Mouse (Mus musculus) T-helper 1 cell (primary cell): Measurements from ENCODE around the gene Trim39.
"Not testable (repeated sequence)": the region's sequence is repeated elsewhere in the genome, so short reads cannot be mapped to it uniquely, and the experiment has no call there.

ENCODE experiments used
- in situ Hi-C: fragments of 300-600 bp; cut with MboI, MseI; formaldehyde crosslinking; loops from one replicate; pipeline ENCODE4 v1.15.1; 2025; ENCODE audit warnings: high pct_unique_total_duplicates

The Trim39 gene

DNA sequence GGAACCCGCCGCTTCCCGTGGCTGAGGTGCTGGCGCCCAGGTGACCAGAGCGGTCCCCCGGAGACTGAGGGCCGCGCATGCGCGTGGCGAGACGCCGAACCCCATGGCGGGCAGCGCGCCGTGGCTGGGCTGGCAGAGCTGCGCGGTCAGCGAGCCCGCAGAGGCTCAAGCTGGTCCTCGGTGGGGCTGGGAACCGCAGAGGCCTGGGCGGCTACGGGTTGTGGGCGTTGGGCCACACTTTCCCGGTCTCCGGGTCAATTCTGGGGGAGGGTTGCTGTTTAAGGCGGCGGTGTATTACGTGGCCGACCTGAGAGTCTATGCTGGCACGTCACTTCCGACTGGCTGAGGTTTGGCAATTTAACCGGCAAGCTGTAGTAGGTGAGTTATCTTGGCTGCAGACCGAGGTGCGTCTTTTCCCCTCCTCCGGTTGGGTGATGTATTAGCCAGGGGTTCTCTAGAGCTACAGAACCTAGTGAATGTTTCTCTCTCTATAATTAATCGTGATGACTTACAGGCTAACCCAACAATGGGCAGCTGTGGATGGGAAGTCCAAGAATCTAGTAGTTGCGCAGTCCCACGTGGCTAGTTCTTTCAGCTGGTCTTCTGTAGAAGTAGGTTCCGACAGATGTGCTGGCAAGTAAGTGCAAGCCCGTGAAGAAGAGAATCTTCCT, at the start of gene Trim39:
Trim39 (minus strand) TSS at position 662 of the 671 bp plus-strand sequence.
- in situ Hi-C loops = no loop called here

GRCm38 (mm10) chr17:36315689-36316253, 43.7 kb upstream of the Trim39 start:
- in situ Hi-C loops = loop anchor here (5.0 kb wide), 1 partner anchor 42 kb away; no protein-coding TSS in a partner anchor

- in situ Hi-C loops = loop anchor here (5.0 kb wide), 1 partner anchor 42 kb away; no protein-coding TSS in a partner anchor
Observed at GRCm38 (mm10) chr17:36315041-36315688, 43.1 kb upstream of the Trim39 start.

- in situ Hi-C loops = loop anchor here (5.0 kb wide), 1 partner anchor 103 kb away; no protein-coding TSS in a partner anchor
Observed at GRCm38 (mm10) chr17:36314511-36314910, 42.5 kb upstream of the Trim39 start.

GRCm38 (mm10) chr17:36309293-36309692, 37.2 kb upstream of the Trim39 start:
- in situ Hi-C loops = no loop called here

- in situ Hi-C loops = not testable (repeated sequence)
Observed at GRCm38 (mm10) chr17:36308855-36309254, 36.8 kb upstream of the Trim39 start.

GRCm38 (mm10) chr17:36286390-36286789, 14.3 kb upstream of the Trim39 start, which contains the start of gene H2-M10.2:
Gene H2-M10.2 (minus strand): TSS chr17:36286490.
- in situ Hi-C loops = no loop called here

- in situ Hi-C loops = loop anchor here (5.0 kb wide), 1 partner anchor 41 kb away; no protein-coding TSS in a partner anchor
Observed at GRCm38 (mm10) chr17:36281521-36282245, 9.6 kb upstream of the Trim39 start.

DNA sequence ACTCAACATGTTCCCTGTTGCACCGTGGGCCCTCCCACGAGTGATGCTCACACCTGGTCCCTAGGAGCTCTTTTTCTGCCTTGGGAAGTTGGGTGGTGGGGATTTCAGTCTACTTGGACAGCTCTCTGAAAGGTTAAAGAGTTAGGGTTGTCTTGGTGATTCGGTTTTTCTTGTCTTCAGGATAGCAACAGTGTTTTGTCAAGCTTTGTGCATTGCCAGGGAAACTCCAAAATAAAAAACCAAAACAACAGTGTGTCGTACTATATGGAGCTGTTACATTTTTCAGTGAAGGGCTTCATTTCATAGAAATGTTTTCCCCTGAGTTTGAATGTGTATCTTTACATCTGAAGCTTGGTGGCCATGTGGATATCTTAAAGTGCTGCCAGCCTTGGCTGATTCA, 2.7 kb upstream of the Trim39 start:
- in situ Hi-C loops = no loop called here

- in situ Hi-C loops = no loop called here
Observed at GRCm38 (mm10) chr17:36273796-36274195, 1.7 kb upstream of the Trim39 start.

- in situ Hi-C loops = no loop called here
Observed at GRCm38 (mm10) chr17:36272643-36273366, 758 bp upstream of the Trim39 start.

- in situ Hi-C loops = no loop called here
Observed at GRCm38 (mm10) chr17:36270956-36271585, 976 bp downstream of the Trim39 start.

GRCm38 (mm10) chr17:36265834-36266233, 6.2 kb downstream of the Trim39 start:
- in situ Hi-C loops = no loop called here

DNA sequence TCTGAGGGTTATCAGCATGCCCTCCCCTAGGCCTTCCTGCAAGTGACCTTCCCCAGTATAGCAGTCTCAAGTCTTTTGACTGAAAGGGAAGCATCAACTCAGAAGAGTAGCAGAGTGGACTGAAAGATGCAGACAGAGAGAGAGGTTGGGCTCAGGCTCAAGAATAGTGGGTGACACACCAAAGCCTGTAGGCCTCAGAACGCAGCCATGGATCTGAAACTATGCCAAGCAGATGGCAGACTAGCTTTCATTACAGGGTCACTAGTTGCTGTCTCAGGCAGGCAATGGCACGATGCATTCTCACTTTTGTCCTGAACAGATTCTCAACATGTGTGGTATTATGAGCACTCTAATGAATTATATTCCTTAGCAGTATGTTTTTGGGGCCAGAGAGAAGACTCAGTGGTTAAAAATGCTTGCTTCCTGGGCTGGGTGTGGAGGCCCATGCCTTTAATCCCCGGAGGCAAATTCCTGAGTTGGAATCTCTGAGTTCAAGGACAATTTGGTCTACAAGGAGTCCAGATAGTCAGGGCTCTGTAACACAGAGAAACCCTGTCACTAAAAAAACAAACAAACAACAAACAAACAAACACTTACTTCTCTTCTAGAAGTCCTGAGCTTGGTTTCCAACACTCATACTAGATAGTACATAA, 7.6 kb downstream of the Trim39 start:
- in situ Hi-C loops = no loop called here

- in situ Hi-C loops = no loop called here
Observed at GRCm38 (mm10) chr17:36261511-36262166, 10.4 kb downstream of the Trim39 start.

DNA sequence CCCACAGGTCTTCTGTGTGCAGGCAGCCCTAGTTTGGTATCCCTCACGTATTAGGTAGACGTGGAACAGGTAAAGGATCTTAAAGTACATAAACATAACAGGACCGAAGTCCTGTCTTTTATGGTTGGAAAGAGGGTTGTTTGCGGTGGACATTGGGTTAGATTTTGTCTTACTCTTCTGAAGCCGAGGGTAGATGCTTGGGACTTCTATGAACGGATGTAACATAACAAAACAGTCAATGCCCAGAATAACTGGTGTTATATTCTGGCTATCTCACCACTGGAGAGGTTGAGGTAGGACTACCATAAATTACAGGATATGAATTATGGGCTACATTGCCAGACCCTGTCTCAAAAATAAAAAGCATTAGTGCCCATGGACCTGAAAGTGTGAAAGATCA, 14.1 kb downstream of the Trim39 start, which contains the start of gene Rpp21:
Rpp21 (minus strand) TSS at position 101 of the 400 bp plus-strand sequence.
- in situ Hi-C loops = no loop called here

DNA sequence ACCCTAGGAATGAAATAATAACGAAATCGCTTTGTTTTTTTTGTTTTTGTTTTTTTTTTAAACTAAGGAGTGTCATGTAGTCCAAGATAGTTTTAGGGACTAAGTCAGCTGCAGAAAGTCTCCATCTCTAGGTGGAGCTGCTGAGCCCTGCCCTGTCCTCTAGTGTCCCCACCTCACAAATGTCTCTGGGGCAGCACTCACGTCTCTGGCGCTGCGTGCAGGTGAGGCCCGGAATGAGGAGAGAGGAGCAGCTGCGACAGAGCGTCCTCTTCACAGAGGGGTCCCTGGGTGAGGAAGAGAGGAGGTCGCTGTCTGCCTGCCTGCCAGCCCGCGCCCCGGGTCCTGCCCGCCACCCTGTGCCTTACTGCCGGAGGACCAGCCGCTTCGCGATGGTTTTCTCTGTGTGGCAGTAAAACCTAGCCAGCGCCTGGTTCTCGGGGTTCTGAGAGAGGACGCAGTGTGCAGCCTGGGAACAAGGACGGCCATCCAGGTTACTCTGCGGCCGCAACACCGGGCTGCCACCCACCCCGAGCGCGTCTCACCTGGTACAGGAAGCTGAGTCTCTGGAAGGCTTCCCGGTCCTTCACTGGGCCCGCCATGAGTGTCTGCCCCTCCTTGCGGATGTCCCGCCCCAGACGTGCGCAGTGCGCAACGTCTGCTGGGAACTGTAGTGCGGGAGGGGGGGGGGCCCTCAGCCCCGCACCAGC, 14.7 kb downstream of the Trim39 start:
- in situ Hi-C loops = no loop called here

GRCm38 (mm10) chr17:36253087-36253600, 18.9 kb downstream of the Trim39 start:
- in situ Hi-C loops = no loop called here
